Mouse (Mus musculus) stomach, postnatal 0 days (tissue): Measurements from ENCODE around the gene Dyrk3. TPM values are rescaled to one million over a fixed set of nuclear protein-coding genes. Genes with fewer than 3 reads are reported as not detected.
A peak's percentile ranks its signal among the peaks of the same experiment; 100 is the strongest.

Experiments
- ATAC-seq: fragments of 200-750 bp; cut with Nextera tagmentation; 2 replicates; pipeline ENCODE4 v1.8.0; 2017; ENCODE audit not compliant: low FRiP score, low TSS enrichment
- DNase-seq: peaks from one replicate; pipeline ENCODE4 v3.0.0-alpha.2; 2016; ENCODE audit warnings: low spot score
- H3K27ac ChIP-seq: fragments of 300-500 bp; sonication (generic); replicated peaks from 2 replicates; pipeline ENCODE4 v1.5.1; 2014; ENCODE audit warnings: mild to moderate bottlenecking, control low read depth
- H3K27me3 ChIP-seq: fragments of 300-500 bp; sonication (generic); 2 replicates; pipeline ENCODE4 v1.6.1; 2014; ENCODE audit warnings: low read length; ENCODE audit not compliant: control insufficient read depth, insufficient read depth
- H3K36me3 ChIP-seq: fragments of 300-500 bp; sonication (generic); 2 replicates; pipeline ENCODE4 v1.6.1; 2014; ENCODE audit warnings: low read length, mixed read lengths; ENCODE audit not compliant: control insufficient read depth, insufficient read depth
- H3K4me1 ChIP-seq: fragments of 300-500 bp; sonication (generic); replicated peaks from 2 replicates; pipeline ENCODE4 v1.6.1; 2014; ENCODE audit warnings: antibody characterized with exemption; ENCODE audit not compliant: control insufficient read depth, insufficient read depth
- H3K4me2 ChIP-seq: fragments of 300-500 bp; sonication (generic); replicated peaks from 2 replicates; pipeline ENCODE4 v1.6.1; 2014; ENCODE audit warnings: low read depth, mild to moderate bottlenecking, control low read depth, moderate library complexity
- H3K4me3 ChIP-seq: fragments of 300-500 bp; sonication (generic); 2 replicates; pipeline ENCODE4 v1.5.1; 2014; ENCODE audit warnings: low read depth, low read length, control low read depth
- H3K9ac ChIP-seq: fragments of 300-500 bp; sonication (generic); 2 replicates; pipeline ENCODE4 v1.6.1; 2014; ENCODE audit warnings: mild to moderate bottlenecking, low read length, control low read depth, mixed read lengths
- H3K9me3 ChIP-seq: fragments of 300-500 bp; sonication (generic); 2 replicates; pipeline ENCODE4 v1.6.1; 2016; ENCODE audit warnings: low read length; ENCODE audit not compliant: control insufficient read depth
- CTCF ChIP-seq: IDR thresholded peaks from 2 replicates; pipeline ENCODE4 v1.5.1; 2016; ENCODE audit warnings: antibody characterized with exemption, low read depth, mild to moderate bottlenecking, moderate library complexity
- EP300 ChIP-seq: optimal IDR thresholded peaks from 2 replicates; pipeline ENCODE3; 2016; ENCODE audit warnings: antibody characterized with exemption
- WGBS: fragments of 180-500 bp; shearing (Covaris S2); extraction: QIAGEN DNeasy Blood & Tissue Kit; methylation state at CpG from one replicate; pipeline ENCODE4 v1.1.7; 2014; 5-methylcytosine and 5-hydroxymethylcytosine counted together
- polyA plus RNA-seq: library from polyadenylated mRNA; unstranded; fragments of >200 nt; fragmentation: Nextera tagmentation; extraction: Ambion mirVana; gene quantifications from 2 replicates; pipeline ENCODE4 v1.2.1, GENCODE M21; 2015

The Dyrk3 gene
- 1.4 TPM in 2 replicates for polyA plus RNA-seq

DNA sequence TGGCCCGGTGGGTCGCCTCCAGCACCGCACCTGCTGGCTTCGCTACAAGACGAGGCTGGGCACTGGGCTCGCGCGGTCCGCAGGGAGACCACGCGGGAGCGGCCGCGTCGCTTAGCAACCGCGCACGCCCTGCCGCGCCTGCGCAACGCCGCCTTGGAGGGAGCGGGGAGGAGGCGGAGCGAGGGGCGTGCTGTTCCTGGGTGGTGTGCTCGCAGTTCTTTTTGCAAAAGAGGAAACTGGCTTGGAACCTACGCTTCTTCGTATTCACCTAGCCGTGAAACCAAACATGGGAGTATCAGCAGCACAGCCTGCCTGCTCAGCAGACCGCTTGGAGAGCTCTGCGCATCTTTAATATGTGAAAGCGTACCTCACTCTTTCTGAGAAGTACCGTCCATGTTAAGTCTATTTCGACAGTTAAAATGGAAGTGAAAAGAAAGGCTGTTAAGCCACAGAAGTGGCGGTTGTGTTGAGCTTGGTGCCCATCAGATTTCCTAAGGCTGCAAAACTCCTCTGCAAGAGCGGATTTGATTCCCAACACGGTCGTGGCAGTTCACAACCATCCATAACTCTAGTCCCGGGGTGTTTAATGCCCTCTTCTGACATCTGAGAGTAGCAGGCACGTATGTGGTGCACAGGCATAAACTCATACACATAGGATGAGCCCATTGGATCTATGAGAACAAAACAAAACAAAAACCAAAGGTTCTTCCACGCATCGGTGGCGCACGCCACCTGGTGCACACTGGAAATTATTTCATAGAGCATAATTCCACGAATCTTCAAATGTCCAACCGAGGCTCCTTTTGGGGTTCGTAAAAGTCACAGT, at the start of gene Dyrk3:
Gene Dyrk3 (minus strand): TSS at position 150 of the 826 bp plus-strand sequence.
- Histone ChIP-seq H3K27ac (peak within 1 kb of the TSS; percentile 86), H3K9ac (peak within 1 kb of the TSS; percentile 64), H3K27me3 (no peaks in the 10 kb centered on the region), H3K36me3 (no peaks in the 10 kb centered on the region), H3K4me2 (peak within 1 kb of the TSS; percentile 95), H3K4me1 (0 out of 2 replicates have a peak, but pooled peaks cover 2% of the 10 kb centered on the region), H3K9me3 (no peaks in the 10 kb centered on the region), H3K4me3 (peak within 1 kb of the TSS; percentile 73)
- TF ChIP-seq EP300 (no peak), CTCF (peak; percentile 71)
- WGBS = 2% methylated on average over 49 of the region's 49 CpGs
- DNase-seq = peak; percentile 94
- ATAC-seq = peak; percentile 96

DNA sequence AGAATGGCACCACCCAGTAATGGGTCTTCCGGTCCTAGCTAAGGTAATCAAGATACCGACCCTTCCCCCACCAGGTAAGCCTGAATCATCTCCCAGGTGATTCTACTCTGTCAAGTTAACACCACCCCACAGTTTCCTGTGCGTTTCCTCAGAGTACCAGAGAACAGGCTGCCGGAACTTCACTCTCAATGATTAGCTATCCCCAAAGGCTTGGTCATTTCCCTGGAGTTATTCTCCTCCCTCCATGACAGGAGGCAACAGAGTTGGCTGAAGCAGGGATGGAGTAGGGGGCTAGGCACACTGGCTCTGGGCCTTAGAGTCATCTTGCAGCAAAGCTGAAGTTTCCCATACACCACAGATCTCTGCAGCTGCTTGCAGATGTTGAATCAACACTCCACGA, 49.7 kb upstream of the Dyrk3 start:
- Histone ChIP-seq H3K4me1 (0 out of 2 replicates have a peak, but pooled peaks cover 2% of the 10 kb centered on the region), H3K9ac (no peak overlapping the region), H3K27me3 (no peaks in the 10 kb centered on the region), H3K4me3 (no peak overlapping the region), H3K4me2 (no peak overlapping the region), H3K36me3 (no peaks in the 10 kb centered on the region), H3K27ac (no peak overlapping the region), H3K9me3 (no peaks in the 10 kb centered on the region)
- DNase-seq = no peak
- ATAC-seq = no peak
- 76% methylated on average over 5 of the region's 5 CpGs for WGBS
- no peak for TF ChIP-seq CTCF
- no peak for TF ChIP-seq EP300

DNA sequence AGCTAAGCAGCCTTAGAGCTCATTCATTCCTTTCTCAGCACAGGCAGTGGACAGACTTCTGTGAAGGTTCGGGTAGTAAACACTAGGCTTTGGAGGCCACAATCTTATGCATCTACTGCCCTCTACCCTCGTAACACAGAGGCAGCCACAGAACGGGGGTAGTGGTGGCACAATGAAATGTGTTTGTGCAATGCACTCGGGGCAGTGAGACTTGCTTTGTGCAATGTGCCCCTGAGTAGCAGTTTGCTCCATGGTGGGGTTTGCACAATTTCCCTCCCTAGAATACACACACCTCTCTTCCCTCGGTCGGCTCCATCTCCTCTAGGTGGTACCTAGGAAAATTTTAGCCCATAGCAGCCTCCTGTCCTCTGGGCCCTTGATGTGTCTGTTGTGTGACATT, 48.9 kb upstream of the Dyrk3 start:
- H3K9me3 ChIP-seq = no peaks in the 10 kb centered on the region
- TF ChIP-seq EP300 (no peak), CTCF (no peak)
- 0 out of 2 replicates have a peak, but pooled peaks cover 2% of the 10 kb centered on the region for H3K4me1 ChIP-seq
- DNase-seq (no peak), ATAC-seq (no peak)
- no peak overlapping the region for H3K4me3 ChIP-seq
- WGBS = 65% methylated on average over 6 of the region's 6 CpGs
- H3K4me2 ChIP-seq = no peak overlapping the region
- H3K27ac ChIP-seq = no peak overlapping the region
- no peaks in the 10 kb centered on the region for H3K36me3 ChIP-seq
- no peaks in the 10 kb centered on the region for H3K27me3 ChIP-seq
- H3K9ac ChIP-seq = no peak overlapping the region

GRCm38 (mm10) chr1:131185821-131186506, 47.8 kb upstream of the Dyrk3 start:
- H3K4me2 ChIP-seq = no peak overlapping the region
- 0 out of 2 replicates have a peak, but pooled peaks cover 2% of the 10 kb centered on the region for H3K4me1 ChIP-seq
- no peaks in the 10 kb centered on the region for H3K36me3 ChIP-seq
- H3K27ac ChIP-seq = no peak overlapping the region; the same call in 1 of the 2 replicates
- H3K9me3 ChIP-seq = no peaks in the 10 kb centered on the region
- no peaks in the 10 kb centered on the region for H3K27me3 ChIP-seq
- ATAC-seq (no peak), DNase-seq (no peak)
- WGBS = 60% methylated on average over 13 of the region's 13 CpGs
- TF ChIP-seq EP300 (no peak), CTCF (no peak)
- no peak overlapping the region for H3K9ac ChIP-seq
- H3K4me3 ChIP-seq = no peak overlapping the region

DNA sequence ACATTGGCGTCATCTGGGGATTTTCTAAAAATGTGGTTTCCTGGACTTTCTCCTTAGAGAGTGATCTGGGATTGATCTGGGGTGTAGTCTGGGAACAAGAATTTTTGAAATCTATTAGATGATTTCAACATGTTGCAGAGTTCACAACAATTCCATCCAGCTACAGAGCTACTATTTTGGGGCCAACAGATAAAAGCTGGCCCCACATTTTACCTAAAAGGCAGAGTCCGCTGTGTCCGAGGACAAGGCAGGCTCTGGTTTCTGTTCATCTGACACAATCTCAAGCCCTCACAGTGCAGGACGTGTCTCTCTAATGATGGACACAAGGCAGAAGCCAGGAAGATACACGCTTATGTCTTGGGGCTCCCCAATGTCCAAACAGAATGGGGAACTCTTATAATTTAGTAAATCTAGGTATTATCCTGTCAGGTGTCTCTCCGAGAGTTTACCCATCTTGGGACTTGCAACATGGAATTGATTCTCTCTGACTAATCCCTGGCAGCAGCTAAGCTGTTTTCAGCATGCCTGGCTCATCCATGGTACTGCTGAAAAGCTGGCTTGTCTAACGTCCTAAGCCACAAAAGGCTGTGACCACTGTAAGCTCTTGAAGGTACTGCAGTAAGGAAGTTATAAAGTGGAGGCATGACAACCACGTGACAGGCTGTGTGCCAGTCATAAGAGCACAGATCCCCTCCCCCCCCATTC, 47.0 kb upstream of the Dyrk3 start:
- TF ChIP-seq CTCF (no peak), EP300 (no peak)
- H3K4me3 ChIP-seq = no peak overlapping the region
- no peaks in the 10 kb centered on the region for H3K27me3 ChIP-seq
- peak overlapping the region; percentile 70 for H3K27ac ChIP-seq
- no peaks in the 10 kb centered on the region for H3K36me3 ChIP-seq
- no peaks in the 10 kb centered on the region for H3K9me3 ChIP-seq
- H3K4me1 ChIP-seq = 0 out of 2 replicates have a peak, but pooled peaks cover 2% of the 10 kb centered on the region
- WGBS = 63% methylated on average over 8 of the region's 8 CpGs
- no peak for ATAC-seq
- no peak for DNase-seq
- no peak overlapping the region for H3K4me2 ChIP-seq
- no peak overlapping the region for H3K9ac ChIP-seq
